Mouse (Mus musculus) liver, adult (tissue): ENCODE results near the gene Alg14.

Source experiments
- GATA4 ChIP-seq: IDR thresholded peaks from 2 replicates; pipeline ENCODE4 v1.6.1; 2014; ENCODE audit warnings: mild to moderate bottlenecking, low read length; ENCODE audit not compliant: insufficient replicate concordance

Alg14 gene

GRCm38 (mm10) chr3:121359272-121359671 is 67.7 kb downstream of the Alg14 start:
- TF ChIP-seq GATA4, result no peak

- no peak for TF ChIP-seq GATA4
Observed at GRCm38 (mm10) chr3:121362002-121362401, 70.4 kb downstream of the Alg14 start.

GRCm38 (mm10) chr3:121364388-121364787 is 72.8 kb downstream of the Alg14 start:
- TF ChIP-seq GATA4, result no peak

GRCm38 (mm10) chr3:121365131-121365530 is 73.6 kb downstream of the Alg14 start:
- TF ChIP-seq GATA4, result peak; percentile 24; the same call in 1 of the 2 replicates

GRCm38 (mm10) chr3:121368616-121369015 is 77.0 kb downstream of the Alg14 start:
- TF ChIP-seq GATA4, result no peak

- TF ChIP-seq GATA4, result peak; percentile 42; the same call in 1 of the 2 replicates
Observed at GRCm38 (mm10) chr3:121369517-121369916, 77.9 kb downstream of the Alg14 start.

- TF ChIP-seq GATA4, result no peak
Observed at GRCm38 (mm10) chr3:121370301-121370700, 78.7 kb downstream of the Alg14 start.

- TF ChIP-seq GATA4, result peak; percentile 76
Observed at GRCm38 (mm10) chr3:121370830-121371526, 79.4 kb downstream of the Alg14 start.

GRCm38 (mm10) chr3:121371527-121372220 is 80.1 kb downstream of the Alg14 start:
- no peak for TF ChIP-seq GATA4

- TF ChIP-seq GATA4, result no peak
Observed at GRCm38 (mm10) chr3:121373897-121374441, 82.4 kb downstream of the Alg14 start.

- no peak for TF ChIP-seq GATA4
Observed at GRCm38 (mm10) chr3:121375541-121376129, 84.1 kb downstream of the Alg14 start.

- TF ChIP-seq GATA4, result peak; percentile 77; the same call in 1 of the 2 replicates
Observed at GRCm38 (mm10) chr3:121378708-121379612, 87.4 kb downstream of the Alg14 start.

- no peak for TF ChIP-seq GATA4
Observed at GRCm38 (mm10) chr3:121379699-121380098, 88.1 kb downstream of the Alg14 start.

GRCm38 (mm10) chr3:121387471-121388009 is 96.0 kb downstream of the Alg14 start:
- no peak for TF ChIP-seq GATA4
